Mouse (Mus musculus) adrenal gland (tissue): ENCODE measurements around the gene Dnajc17.

Source experiments
- intact Hi-C: fragments of 180-260 bp; cut with DNase I; formaldehyde crosslinking; loops from one replicate; pipeline ENCODE4 v1.15.1; 2025
- long read RNA-seq, 2 experiments: library from polyadenylated mRNA; unstranded; transcript quantifications; one replicate each; pipeline ENCODE4 v2.0.0; 2020; ENCODE audit warnings: borderline replicate concordance in 1 of 2; ENCODE audit not compliant: insufficient replicate concordance in 1 of 2

The Dnajc17 gene
- long read RNA-seq, experiment 1, transcript Dnajc17-201 (11 exons, 1,008 nt): major isoform, 6 of 6 reads
- long read RNA-seq, experiment 1, partial matches to known transcripts: 0 of 6 reads
- long read RNA-seq, experiment 1, other reads (novel, unspliced or antisense): 0 of 6 reads
- long read RNA-seq, experiment 2, transcript Dnajc17-201 (11 exons, 1,008 nt): major isoform, 12 of 13 reads
- long read RNA-seq, experiment 2, partial matches to known transcripts: 0 of 13 reads
- long read RNA-seq, experiment 2, other reads (novel, unspliced or antisense): 1 of 13 reads

- intact Hi-C loops: no loop called here
These were observed at the start of gene Dnajc17, which contains the start of gene Zfyve19 for GRCm38 (mm10) chr2:119208344-119209175. Gene Dnajc17, minus strand, starts transcription at chr2:119208795. Gene Zfyve19, plus strand, starts transcription at chr2:119208617.

- intact Hi-C loops: no loop called here
These were observed 46.4 kb upstream of the Dnajc17 start for GRCm38 (mm10) chr2:119254976-119255375.

- intact Hi-C loops: loop anchor here (1.0 kb wide), 1 partner anchor 37 kb away; the partner anchor contains the start of gene Vps18
These were observed 42.4 kb upstream of the Dnajc17 start for GRCm38 (mm10) chr2:119250826-119251478.

- intact Hi-C loops: no loop called here
These were observed 41.8 kb upstream of the Dnajc17 start for GRCm38 (mm10) chr2:119250377-119250776.

- intact Hi-C loops: no loop called here
These were observed 41.0 kb upstream of the Dnajc17 start for GRCm38 (mm10) chr2:119249592-119250061.

GRCm38 (mm10) chr2:119247904-119248303 lies 39.3 kb upstream of the Dnajc17 start:
- intact Hi-C loops: no loop called here

- intact Hi-C loops: no loop called here
These were observed 36.7 kb upstream of the Dnajc17 start for GRCm38 (mm10) chr2:119245246-119245645.

- intact Hi-C loops: no loop called here
These were observed 34.0 kb upstream of the Dnajc17 start for GRCm38 (mm10) chr2:119242548-119242947.

- intact Hi-C loops: no loop called here
These were observed 32.2 kb upstream of the Dnajc17 start for GRCm38 (mm10) chr2:119240819-119241186.

- intact Hi-C loops: no loop called here
These were observed 31.7 kb upstream of the Dnajc17 start for GRCm38 (mm10) chr2:119240075-119240818.

GRCm38 (mm10) chr2:119238671-119239070 lies 30.1 kb upstream of the Dnajc17 start:
- intact Hi-C loops: no loop called here

GRCm38 (mm10) chr2:119237871-119238220 lies 29.3 kb upstream of the Dnajc17 start:
- intact Hi-C loops: no loop called here

- intact Hi-C loops: no loop called here
These were observed 28.7 kb upstream of the Dnajc17 start, which contains the start of gene Spint1 for GRCm38 (mm10) chr2:119237210-119237870. Gene Spint1, plus strand, starts transcription at chr2:119237362.

- intact Hi-C loops: no loop called here
These were observed 28.2 kb upstream of the Dnajc17 start for GRCm38 (mm10) chr2:119236682-119237209.

GRCm38 (mm10) chr2:119229775-119230704 lies 21.4 kb upstream of the Dnajc17 start, which contains the start of gene Ppp1r14d:
Gene Ppp1r14d, minus strand, starts transcription at chr2:119229906.
- intact Hi-C loops: no loop called here

- intact Hi-C loops: no loop called here
These were observed 547 bp upstream of the Dnajc17 start for GRCm38 (mm10) chr2:119209176-119209507.

GRCm38 (mm10) chr2:119207961-119208343 lies 643 bp downstream of the Dnajc17 start:
- intact Hi-C loops: no loop called here

GRCm38 (mm10) chr2:119203871-119204460 lies 4.6 kb downstream of the Dnajc17 start:
- intact Hi-C loops: no loop called here
